Mouse (Mus musculus) cerebellum, adult 2 months (tissue): Measurements from ENCODE around the gene Pard3b.

Experiments
- CTCF ChIP-seq: fragments of 200-500 bp; IDR thresholded peaks from 2 replicates; pipeline ENCODE4 v1.5.1; 2011; ENCODE audit warnings: low read depth, mild to moderate bottlenecking, control low read depth, low read length, moderate library complexity, borderline replicate concordance; ENCODE audit not compliant: insufficient read depth
- POLR2A ChIP-seq: fragments of 200-500 bp; IDR thresholded peaks from 2 replicates; pipeline ENCODE4 v1.6.1; 2011; ENCODE audit warnings: low read length, control low read depth, borderline replicate concordance; ENCODE audit not compliant: insufficient read depth

DNA sequence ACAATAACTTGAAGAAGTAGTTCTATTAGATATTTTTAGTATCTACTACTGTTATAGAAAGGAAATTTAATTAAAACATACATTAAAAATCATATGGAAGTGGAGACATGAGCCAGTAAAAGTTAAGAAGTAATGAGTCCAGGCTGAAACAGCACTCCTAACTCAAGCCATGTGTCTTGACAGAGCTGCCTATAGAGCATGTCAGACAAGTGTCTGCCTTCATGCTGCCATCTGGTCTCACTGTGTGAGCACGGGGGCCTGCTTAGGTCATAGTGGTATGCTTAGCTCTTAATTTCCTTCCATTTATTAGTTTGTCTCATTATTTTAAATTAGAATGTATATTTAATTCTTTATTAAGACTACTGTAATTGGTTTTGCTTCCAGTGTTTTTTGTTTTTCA lies 517.3 kb downstream of the Pard3b start:
- TF ChIP-seq CTCF = no peak
- TF ChIP-seq POLR2A = no peak
